Mouse (Mus musculus): ENCODE data around the gene Gm48552.

GRCm38 (mm10) chr10:81377362-81377664 is 11.5 kb upstream of the Gm48552 start:
- TF ChIP-seq POLR2A (IDR thresholded peaks at IDR 0.05; ENCODE audit: extremely low read depth, insufficient read depth, low read length) (no peak), CTCF (IDR thresholded peaks at IDR 0.05; ENCODE audit: extremely low read depth, insufficient read depth, low read length) (no peak)

Measured in cortical plate, adult 2 months (tissue).